In genomic region chr5:39612240-39612639, GRCm38 (mm10) we compare ENCODE assay signal across 20 mouse cellular contexts.
DNase-seq lines count a peak whose midpoint lies in the region; ATAC-seq and TF ChIP-seq lines count a peak whose summit lies in the region.
"Had no signal": no experiment of that assay in that cellular context is flagged by ENCODE, and none has a peak within 500 bp of the region (broad histone marks: within the 10 kb centered on the region; RNA-seq: fewer than 3 reads in every experiment).

No protein-coding gene starts in this region.

- no peak overlapping the region for H3K9ac ChIP-seq in intestine, embryonic 15.5 days
- no peak overlapping the region for H3K9ac ChIP-seq in intestine, postnatal 0 days (ENCODE audit: low read depth, low read length)
- H3K9ac ChIP-seq: embryonic facial prominence, embryonic 15.5 days; forebrain, embryonic 13.5 days; limb, embryonic 12.5 days; liver, embryonic 14.5 days; neural tube, embryonic 12.5 days had no signal

- ATAC-seq in intestine, embryonic 15.5 days = 0 out of 2 replicates have a peak, but pooled peaks have one; percentile 49
- ATAC-seq in intestine, postnatal 0 days = no peak
- ATAC-seq in erythroid progenitor cell, adult 5-6 weeks (replicated peaks; ENCODE audit: low FRiP score, poor library complexity, severe bottlenecking) = no peak
- ATAC-seq: forebrain, embryonic 13.5 days had no signal

- H3K4me2 ChIP-seq in intestine, embryonic 15.5 days (replicated peaks) = no peak overlapping the region
- no peak overlapping the region for H3K4me2 ChIP-seq in intestine, postnatal 0 days (replicated peaks; ENCODE audit: low read depth)
- H3K4me2 ChIP-seq: embryonic facial prominence, embryonic 15.5 days; forebrain, embryonic 13.5 days; limb, embryonic 12.5 days; neural tube, embryonic 12.5 days had no signal

- DNase-seq in Muller cell, postnatal 12 days (ENCODE audit: inconsistent ontology term) = peak; percentile 27
- DNase-seq in adrenal gland, postnatal 10 days = peak; percentile 35
- DNase-seq in kidney, postnatal 14 days = peak; percentile 54
- DNase-seq in cerebellum, adult 18-20 months = no peak
- DNase-seq: cerebellum, postnatal 10 days; gastrocnemius, postnatal 25 days; lung, postnatal 14 days; spleen, adult 18-20 months; thymus, adult 2 months had no signal

- TF ChIP-seq CTCF in intestine, postnatal 0 days (IDR thresholded peaks at IDR 0.05; ENCODE audit: low read depth) = no peak

- 51% methylated on average over 2 of the region's 2 CpGs for WGBS in intestine, embryonic 15.5 days
- WGBS in intestine, postnatal 0 days = 55% methylated on average over 2 of the region's 2 CpGs

- H3K4me1 ChIP-seq in intestine, embryonic 15.5 days (replicated peaks) = no peaks in the 10 kb centered on the region
- no peaks in the 10 kb centered on the region; the same call in 1 of the 2 replicates for H3K4me1 ChIP-seq in intestine, postnatal 0 days (replicated peaks; ENCODE audit: control insufficient read depth, insufficient read depth, low read length)
- H3K4me1 ChIP-seq: embryonic facial prominence, embryonic 15.5 days; forebrain, embryonic 13.5 days; heart, embryonic 10.5 days; limb, embryonic 12.5 days; neural tube, embryonic 12.5 days had no signal

- H3K36me3 ChIP-seq in intestine, embryonic 15.5 days = 0 out of 2 replicates have a peak, but pooled peaks cover 7% of the 10 kb centered on the region
- peaks cover 8% of the 10 kb centered on the region; the same call in 1 of the 2 replicates for H3K36me3 ChIP-seq in intestine, postnatal 0 days (ENCODE audit: control insufficient read depth, insufficient read depth)
- H3K36me3 ChIP-seq: G1E; heart, embryonic 10.5 days; limb, embryonic 12.5 days had no signal

- H3K9me3 ChIP-seq in intestine, embryonic 15.5 days = no peaks in the 10 kb centered on the region
- H3K9me3 ChIP-seq in intestine, postnatal 0 days (ENCODE audit: control insufficient read depth) = no peaks in the 10 kb centered on the region
- H3K9me3 ChIP-seq: embryonic facial prominence, embryonic 15.5 days; forebrain, embryonic 13.5 days; heart, embryonic 10.5 days; limb, embryonic 12.5 days; neural tube, embryonic 12.5 days had no signal

- no peaks in the 10 kb centered on the region for H3K27me3 ChIP-seq in intestine, embryonic 15.5 days (replicated peaks)
- H3K27me3 ChIP-seq in intestine, postnatal 0 days (replicated peaks; ENCODE audit: control insufficient read depth, insufficient read depth, low read length) = no peaks in the 10 kb centered on the region
- H3K27me3 ChIP-seq: embryonic facial prominence, embryonic 15.5 days; forebrain, embryonic 13.5 days; limb, embryonic 12.5 days; neural tube, embryonic 12.5 days had no signal

- H3K4me3 ChIP-seq in intestine, embryonic 15.5 days (replicated peaks) = no peak overlapping the region
- H3K4me3 ChIP-seq in intestine, postnatal 0 days (ENCODE audit: low read depth, low read length) = no peak overlapping the region
- H3K4me3 ChIP-seq: embryonic facial prominence, embryonic 15.5 days; forebrain, embryonic 13.5 days; heart, embryonic 10.5 days; left cerebral cortex, adult 2 months; limb, embryonic 12.5 days; neural tube, embryonic 12.5 days had no signal

- no peak overlapping the region for H3K27ac ChIP-seq in intestine, embryonic 15.5 days
- H3K27ac ChIP-seq in intestine, postnatal 0 days (ENCODE audit: low read depth, low read length) = no peak overlapping the region
- H3K27ac ChIP-seq: embryonic facial prominence, embryonic 15.5 days; forebrain, embryonic 13.5 days; heart, embryonic 10.5 days; left cerebral cortex, adult 2 months; limb, embryonic 12.5 days; liver, embryonic 14.5 days; neural tube, embryonic 12.5 days had no signal

Comparison
In these comparisons a context has a peak if more than half of its experiments do, and no peak if none do; other contexts are left out.
1. DNase-seq: peak in Muller cell, postnatal 12 days (single experiment), adrenal gland, postnatal 10 days (single experiment) and kidney, postnatal 14 days (single experiment); none in cerebellum, adult 18-20 months (0 of 2).